Mouse (Mus musculus): Measurements from ENCODE around the gene Hmg20b. TPM values are rescaled to one million over a fixed set of nuclear protein-coding genes. Genes with fewer than 3 reads are reported as not detected.

Gene Hmg20b
- total and polyA plus RNA-seq, 2 experiments from 2014 or later: 9.6 to 24.5 TPM

DNA sequence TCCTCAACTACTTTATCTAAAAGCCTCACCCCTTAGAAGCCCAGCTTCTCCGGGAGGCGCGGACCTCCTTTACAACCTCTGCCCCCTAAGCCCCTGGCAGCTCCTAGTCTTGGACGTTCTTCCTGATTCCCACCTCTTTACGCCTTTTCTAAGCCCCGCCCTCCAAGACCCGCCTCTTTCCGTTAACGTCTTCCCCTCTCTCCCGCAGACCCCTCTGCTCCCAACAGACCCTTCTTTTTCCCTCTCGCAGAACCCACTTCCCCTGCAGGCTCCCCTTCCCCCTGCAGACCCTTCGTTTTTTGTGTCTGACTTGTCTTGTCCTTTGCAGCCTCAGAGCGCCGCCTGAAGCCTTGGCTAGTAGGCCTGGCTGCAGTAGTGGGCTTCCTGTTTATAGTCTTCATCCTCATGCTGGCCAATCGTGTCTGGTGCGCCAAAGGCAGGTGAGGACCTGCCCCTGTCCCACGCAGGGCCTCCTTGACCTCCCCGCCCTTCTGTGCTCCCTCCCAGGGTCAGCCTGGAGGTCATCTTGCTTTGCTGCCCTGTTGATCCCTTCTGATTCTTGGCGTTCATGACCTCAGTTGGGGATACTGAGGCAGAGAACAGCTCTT lies 43.3 kb upstream of the Hmg20b start:
- TF ChIP-seq CTCF (IDR thresholded peaks at IDR 0.05): no peak
- H3K9me3 ChIP-seq (ENCODE audit: low read length): no peaks in the 10 kb centered on the region
- H3K9ac ChIP-seq (replicated peaks; ENCODE audit: low read length, poor library complexity, severe bottlenecking): peak overlapping the region; percentile 33; the same call in 1 of the 2 replicates
- H3K4me3 ChIP-seq (ENCODE audit: low read depth, low read length): peak overlapping the region; percentile 10; the same call in 1 of the 2 replicates
- no peak overlapping the region for H3K27ac ChIP-seq (ENCODE audit: low read depth, low read length)
- no peaks in the 10 kb centered on the region for H3K27me3 ChIP-seq (ENCODE audit: insufficient read depth, low read length)
- peaks cover 15% of the 10 kb centered on the region for H3K36me3 ChIP-seq (ENCODE audit: insufficient read depth, low read length)
- WGBS: 8% methylated on average over 19 of the region's 19 CpGs
- ATAC-seq (ENCODE audit: low FRiP score) (no peak), DNase-seq (ENCODE audit: low spot score) (no peak)
- H3K4me2 ChIP-seq (ENCODE audit: low read depth, low read length, poor library complexity, severe bottlenecking): peak overlapping the region; percentile 35
- no peaks in the 10 kb centered on the region for H3K4me1 ChIP-seq (ENCODE audit: insufficient read depth, low read length)

- H3K27ac ChIP-seq (ENCODE audit: low read depth, low read length): no peak within 1 kb of the TSS
- H3K9ac ChIP-seq (replicated peaks; ENCODE audit: low read length, poor library complexity, severe bottlenecking): peak within 1 kb of the TSS; percentile 33; the same call in 1 of the 2 replicates
- no peaks in the 10 kb centered on the region for H3K27me3 ChIP-seq (ENCODE audit: insufficient read depth, low read length)
- peak within 1 kb of the TSS; percentile 10; the same call in 1 of the 2 replicates for H3K4me3 ChIP-seq (ENCODE audit: low read depth, low read length)
- no peaks in the 10 kb centered on the region for H3K9me3 ChIP-seq (ENCODE audit: low read length)
- H3K4me2 ChIP-seq (ENCODE audit: low read depth, low read length, poor library complexity, severe bottlenecking): peak within 1 kb of the TSS; percentile 35
- DNase-seq (ENCODE audit: low spot score): no peak
- no peak for TF ChIP-seq CTCF (IDR thresholded peaks at IDR 0.05)
- no peak for ATAC-seq (ENCODE audit: low FRiP score)
- H3K4me1 ChIP-seq (ENCODE audit: insufficient read depth, low read length): no peaks in the 10 kb centered on the region
- peaks cover 18% of the 10 kb centered on the region for H3K36me3 ChIP-seq (ENCODE audit: insufficient read depth, low read length)
- 63% methylated on average over 14 of the region's 14 CpGs for WGBS
Observed at GRCm38 (mm10) chr10:81392781-81393185, 42.5 kb upstream of the Hmg20b start, which contains the start of gene Smim24. Smim24 (plus strand) TSS chr10:81393051.

DNA sequence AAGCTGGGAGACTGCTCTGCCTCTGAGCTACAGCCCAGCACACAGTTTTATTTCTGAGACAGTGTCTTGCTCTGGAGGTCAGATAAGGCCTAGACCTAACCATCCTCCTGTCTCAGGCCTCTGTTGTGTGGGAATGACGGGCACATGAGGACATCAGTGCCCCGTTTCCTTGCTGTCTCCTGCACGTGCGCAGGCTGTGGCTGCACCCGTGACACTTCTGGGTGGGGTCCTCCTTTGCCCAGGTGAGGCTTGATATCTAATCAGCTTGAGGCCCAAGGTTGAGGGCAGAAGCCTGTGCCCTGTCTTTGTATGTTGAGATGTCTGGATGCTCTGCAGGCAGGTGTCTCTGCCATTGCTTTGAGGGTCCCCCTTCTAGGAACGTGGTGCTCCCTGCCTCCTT lies 42.0 kb upstream of the Hmg20b start:
- H3K9me3 ChIP-seq (ENCODE audit: low read length): no peaks in the 10 kb centered on the region
- ATAC-seq (ENCODE audit: low FRiP score) (no peak), DNase-seq (ENCODE audit: low spot score) (no peak)
- TF ChIP-seq CTCF (IDR thresholded peaks at IDR 0.05): no peak
- no peak overlapping the region for H3K27ac ChIP-seq (ENCODE audit: low read depth, low read length)
- WGBS: 89% methylated on average over 6 of the region's 6 CpGs
- H3K4me2 ChIP-seq (ENCODE audit: low read depth, low read length, poor library complexity, severe bottlenecking): no peak overlapping the region
- no peaks in the 10 kb centered on the region for H3K4me1 ChIP-seq (ENCODE audit: insufficient read depth, low read length)
- peaks cover 22% of the 10 kb centered on the region for H3K36me3 ChIP-seq (ENCODE audit: insufficient read depth, low read length)
- H3K27me3 ChIP-seq (ENCODE audit: insufficient read depth, low read length): no peaks in the 10 kb centered on the region
- H3K9ac ChIP-seq (replicated peaks; ENCODE audit: low read length, poor library complexity, severe bottlenecking): 0 out of 2 replicates have a peak overlapping the region, but pooled peaks have one; percentile 33
- no peak overlapping the region for H3K4me3 ChIP-seq (ENCODE audit: low read depth, low read length)

DNA sequence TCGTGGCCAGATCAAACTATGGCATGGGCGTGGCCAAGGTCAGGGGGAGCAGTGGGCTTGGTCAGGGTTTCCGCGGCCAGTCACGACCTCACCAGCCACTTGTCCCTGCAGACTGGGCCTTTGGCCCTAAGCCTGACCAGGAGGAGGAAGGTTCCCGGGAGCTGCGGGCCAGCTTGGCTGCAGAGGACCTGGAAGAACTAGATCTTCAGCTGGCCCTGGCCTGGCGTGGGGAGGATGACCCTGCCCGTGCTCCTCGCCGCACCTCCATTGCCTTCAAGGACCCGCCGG lies 40.3 kb upstream of the Hmg20b start:
- no peak overlapping the region for H3K4me3 ChIP-seq (ENCODE audit: low read depth, low read length)
- H3K4me1 ChIP-seq (ENCODE audit: insufficient read depth, low read length): peaks cover 3% of the 10 kb centered on the region
- H3K36me3 ChIP-seq (ENCODE audit: insufficient read depth, low read length): peaks cover 34% of the 10 kb centered on the region
- no peak overlapping the region for H3K9ac ChIP-seq (replicated peaks; ENCODE audit: low read length, poor library complexity, severe bottlenecking)
- no peak overlapping the region for H3K4me2 ChIP-seq (ENCODE audit: low read depth, low read length, poor library complexity, severe bottlenecking)
- DNase-seq (ENCODE audit: low spot score) (no peak), ATAC-seq (ENCODE audit: low FRiP score) (no peak)
- 93% methylated on average over 13 of the region's 13 CpGs for WGBS
- TF ChIP-seq CTCF (IDR thresholded peaks at IDR 0.05): no peak
- H3K27ac ChIP-seq (ENCODE audit: low read depth, low read length): no peak overlapping the region
- no peaks in the 10 kb centered on the region for H3K27me3 ChIP-seq (ENCODE audit: insufficient read depth, low read length)
- H3K9me3 ChIP-seq (ENCODE audit: low read length): no peaks in the 10 kb centered on the region

DNA sequence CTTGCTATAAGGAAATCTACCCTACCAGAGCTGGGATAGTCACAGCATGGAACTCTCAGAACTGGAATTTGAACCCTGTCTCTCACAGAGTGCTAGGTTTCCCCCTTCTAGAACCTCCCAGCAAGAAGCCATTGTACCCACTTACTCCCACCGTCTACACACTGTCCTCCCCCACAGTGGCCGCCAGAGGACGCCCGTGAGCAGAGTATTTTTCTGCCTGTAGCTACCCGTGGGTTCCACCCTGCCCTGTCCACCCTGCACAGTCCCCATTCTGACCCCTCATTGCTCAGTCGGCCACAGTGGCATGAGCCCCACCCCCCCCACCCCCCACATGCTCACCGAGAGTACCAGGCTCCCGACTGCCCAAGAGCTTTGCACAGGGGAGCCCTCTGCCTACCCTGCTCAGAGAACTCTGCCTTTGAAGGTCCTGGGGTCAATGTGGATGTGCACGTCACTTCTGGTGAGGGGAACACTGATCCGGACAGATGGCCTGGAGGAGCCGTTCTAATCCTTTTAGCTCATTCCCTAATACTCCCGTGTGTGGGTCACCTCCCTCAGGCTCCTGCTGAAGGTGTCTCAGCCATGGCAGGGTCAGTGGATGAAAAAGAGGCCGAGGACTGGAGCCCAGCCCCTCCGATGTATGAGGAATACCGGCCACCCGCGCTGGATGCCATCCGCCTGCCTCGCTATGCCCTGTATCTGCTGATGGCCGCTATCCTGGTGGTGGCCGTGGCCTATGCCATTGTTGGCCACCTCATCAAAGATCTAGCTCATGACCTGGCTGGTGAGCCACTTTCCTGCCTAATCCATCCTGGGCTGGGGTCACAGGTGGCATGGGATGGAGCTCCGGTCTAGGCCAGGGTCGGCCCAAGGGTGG lies 39.8 kb upstream of the Hmg20b start:
- ATAC-seq (ENCODE audit: low FRiP score) (peak; percentile 38; the same call in 1 of the 2 replicates), DNase-seq (ENCODE audit: low spot score) (peak; percentile 51)
- Histone ChIP-seq H3K27me3 (ENCODE audit: insufficient read depth, low read length) (no peaks in the 10 kb centered on the region), H3K9me3 (ENCODE audit: low read length) (no peaks in the 10 kb centered on the region), H3K4me1 (ENCODE audit: insufficient read depth, low read length) (peaks cover 9% of the 10 kb centered on the region), H3K4me2 (ENCODE audit: low read depth, low read length, poor library complexity, severe bottlenecking) (no peak overlapping the region), H3K27ac (ENCODE audit: low read depth, low read length) (no peak overlapping the region), H3K9ac (replicated peaks; ENCODE audit: low read length, poor library complexity, severe bottlenecking) (no peak overlapping the region), H3K4me3 (ENCODE audit: low read depth, low read length) (no peak overlapping the region), H3K36me3 (ENCODE audit: insufficient read depth, low read length) (peaks cover 34% of the 10 kb centered on the region)
- WGBS: 49% methylated on average over 23 of the region's 23 CpGs
- peak; percentile 87 for TF ChIP-seq CTCF (IDR thresholded peaks at IDR 0.05)

GRCm38 (mm10) chr10:81389373-81389772 lies 39.1 kb upstream of the Hmg20b start:
- 41% methylated on average over 3 of the region's 3 CpGs for WGBS
- TF ChIP-seq CTCF (IDR thresholded peaks at IDR 0.05): no peak
- H3K27me3 ChIP-seq (ENCODE audit: insufficient read depth, low read length): no peaks in the 10 kb centered on the region
- no peak overlapping the region for H3K27ac ChIP-seq (ENCODE audit: low read depth, low read length)
- no peak for ATAC-seq (ENCODE audit: low FRiP score)
- H3K9me3 ChIP-seq (ENCODE audit: low read length): no peaks in the 10 kb centered on the region
- H3K4me3 ChIP-seq (ENCODE audit: low read depth, low read length): no peak overlapping the region
- peaks cover 10% of the 10 kb centered on the region for H3K4me1 ChIP-seq (ENCODE audit: insufficient read depth, low read length)
- no peak for DNase-seq (ENCODE audit: low spot score)
- H3K9ac ChIP-seq (replicated peaks; ENCODE audit: low read length, poor library complexity, severe bottlenecking): no peak overlapping the region
- no peak overlapping the region for H3K4me2 ChIP-seq (ENCODE audit: low read depth, low read length, poor library complexity, severe bottlenecking)
- peaks cover 34% of the 10 kb centered on the region for H3K36me3 ChIP-seq (ENCODE audit: insufficient read depth, low read length)
